Mouse (Mus musculus): ENCODE results near the gene Arl5c.

DNA sequence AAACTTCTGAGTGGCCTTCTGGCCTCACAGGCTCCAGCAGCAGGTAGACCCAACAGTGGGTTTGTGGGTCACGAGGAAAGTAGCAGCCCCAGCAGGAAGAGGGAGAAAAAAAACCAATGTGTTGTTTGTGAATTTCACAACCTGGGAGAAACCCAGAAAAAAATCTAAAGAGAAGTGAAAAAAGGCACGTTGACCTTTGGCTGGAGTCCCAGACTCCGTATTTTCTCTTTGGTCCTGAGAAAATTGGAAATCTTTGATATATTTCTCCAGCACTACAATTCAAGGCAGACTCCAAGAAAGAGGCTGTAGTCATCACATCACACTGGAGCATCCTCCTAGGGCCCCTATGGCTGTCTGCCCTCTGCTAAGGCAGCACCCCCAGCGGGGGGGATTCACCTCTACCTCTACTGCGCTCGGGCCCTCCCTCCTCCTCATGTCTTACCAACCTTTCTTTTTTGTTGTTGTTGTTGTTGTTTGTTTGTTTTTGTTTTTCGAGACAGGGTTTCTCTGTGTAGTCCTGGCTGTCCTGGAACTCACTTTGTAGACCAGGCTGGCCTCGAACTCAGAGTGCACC is 1.5 kb upstream of the Arl5c start:
- TF ChIP-seq CTCF (IDR thresholded peaks at IDR 0.05; ENCODE audit: low read depth) (no peak), EP300 (IDR thresholded peaks at IDR 0.05; ENCODE audit: low read depth) (no peak)

All from heart, postnatal 0 days (tissue).